Mouse (Mus musculus) ES-Bruce4 (cell line): ENCODE data around the gene Slit2.

ENCODE experiments used
- CTCF ChIP-seq: IDR thresholded peaks from one replicate; pipeline ENCODE4 v1.8.1; 2011; ENCODE audit warnings: low read depth, low read length
- EP300 ChIP-seq: IDR thresholded peaks from 2 replicates; pipeline ENCODE4 v1.6.1; 2011; ENCODE audit warnings: low read depth, low read length; ENCODE audit not compliant: insufficient read depth

DNA sequence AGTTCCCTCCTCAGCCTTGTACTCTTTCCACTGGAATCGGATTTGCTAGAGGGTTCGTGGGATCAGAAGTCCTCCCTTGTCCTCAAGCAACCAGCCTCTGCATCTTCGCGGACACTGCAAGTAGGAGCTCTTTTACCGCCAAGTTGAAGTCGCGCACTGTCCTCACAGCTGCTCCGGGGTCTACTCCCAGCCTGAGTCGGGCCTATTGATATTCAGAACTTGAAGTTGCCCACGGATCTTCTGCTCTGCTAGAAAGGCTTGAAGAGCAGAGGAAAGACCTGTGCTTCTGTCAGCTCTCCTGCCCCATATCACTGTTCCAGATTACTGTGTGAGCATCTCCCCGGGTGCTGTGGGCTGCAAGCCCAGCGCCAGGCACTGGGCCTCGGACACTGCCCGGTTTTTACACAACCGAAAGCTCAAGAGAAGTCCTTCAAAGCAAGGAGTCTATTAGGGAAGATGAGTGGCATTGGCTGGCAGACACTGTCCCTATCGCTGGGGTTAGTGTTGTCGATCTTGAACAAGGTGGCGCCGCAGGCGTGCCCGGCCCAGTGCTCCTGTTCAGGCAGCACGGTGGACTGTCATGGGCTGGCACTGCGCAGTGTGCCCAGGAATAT, 1.8 kb downstream of the Slit2 start:
- TF ChIP-seq CTCF (no peak), EP300 (no peak)
